Mouse (Mus musculus) adrenal gland (tissue): ENCODE data around the gene Ankdd1b.

Source experiments
- intact Hi-C: fragments of 180-260 bp; cut with DNase I; formaldehyde crosslinking; loops from one replicate; pipeline ENCODE4 v1.15.1; 2025
- long read RNA-seq, 2 experiments: library from polyadenylated mRNA; unstranded; transcript quantifications; one replicate each; pipeline ENCODE4 v2.0.0; 2020; ENCODE audit warnings: borderline replicate concordance in 1 of 2; ENCODE audit not compliant: insufficient replicate concordance in 1 of 2

Ankdd1b gene
- long read RNA-seq, experiment 1, result 0 reads
- long read RNA-seq, experiment 2, partial matches to known transcripts, result 0 of 1 reads
- long read RNA-seq, experiment 2, other reads (novel, unspliced or antisense), result 1 of 1 reads

DNA sequence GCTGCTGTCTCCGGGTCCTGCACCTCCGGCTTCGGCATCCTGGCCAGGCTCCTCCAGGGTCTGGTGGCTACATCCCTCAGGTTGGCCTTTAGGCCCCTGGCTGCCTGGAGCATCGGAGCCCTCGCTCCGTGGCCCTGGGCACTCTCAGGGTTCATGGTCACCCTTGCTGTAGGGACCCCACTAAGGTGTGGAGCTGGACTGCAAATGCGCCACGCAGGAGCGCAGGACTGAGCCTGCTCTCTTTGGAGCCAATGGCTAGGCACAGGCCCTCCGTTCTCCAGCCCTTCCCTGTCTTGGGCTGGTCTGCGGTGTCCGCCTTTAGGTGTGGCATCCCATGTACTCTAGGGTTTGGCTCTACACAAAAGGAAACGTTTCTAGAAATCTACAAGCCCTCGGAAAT is at the start of gene Ankdd1b:
Gene Ankdd1b (minus strand): TSS at position 242 of the 400 bp plus-strand sequence.
- intact Hi-C loops, result no loop called here

DNA sequence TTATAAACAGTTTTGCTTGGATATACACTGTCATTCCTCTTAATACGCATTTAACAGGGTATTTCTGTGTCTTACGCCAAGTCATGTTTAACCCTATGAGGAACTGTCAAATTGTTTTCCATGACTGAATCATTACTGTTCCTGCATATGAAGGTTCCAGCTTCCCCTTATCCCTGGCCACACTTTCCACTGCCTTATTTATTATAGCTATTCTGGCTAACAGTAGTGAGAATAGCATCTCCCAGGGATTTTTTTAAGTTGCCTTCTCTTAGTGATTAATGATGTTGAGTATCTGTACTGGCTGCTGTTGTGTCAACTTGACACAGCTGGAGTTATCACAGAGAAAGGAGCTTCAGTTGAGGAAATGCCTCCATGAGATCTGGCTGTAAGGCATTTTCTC is 46.3 kb upstream of the Ankdd1b start:
- intact Hi-C loops, result no loop called here

DNA sequence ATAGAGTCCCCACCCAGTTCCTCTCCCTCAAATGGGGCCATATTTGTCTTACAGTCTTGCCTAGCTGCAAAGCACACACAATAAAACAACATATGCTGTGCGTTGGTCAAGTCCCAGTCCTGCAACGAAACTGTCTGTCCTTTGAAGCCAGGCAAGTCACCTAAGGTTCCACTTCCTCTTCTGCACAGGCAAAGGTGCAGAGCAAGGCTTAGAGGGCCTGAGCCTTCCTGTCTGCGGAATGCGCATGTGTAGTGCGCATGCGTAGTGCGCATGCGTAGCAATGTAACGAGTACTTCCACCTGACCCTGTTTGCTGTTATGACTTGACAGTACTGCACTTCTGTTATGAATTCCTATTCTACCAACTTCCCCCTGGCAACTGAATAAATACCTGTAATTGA is 45.3 kb upstream of the Ankdd1b start:
- intact Hi-C loops, result no loop called here

DNA sequence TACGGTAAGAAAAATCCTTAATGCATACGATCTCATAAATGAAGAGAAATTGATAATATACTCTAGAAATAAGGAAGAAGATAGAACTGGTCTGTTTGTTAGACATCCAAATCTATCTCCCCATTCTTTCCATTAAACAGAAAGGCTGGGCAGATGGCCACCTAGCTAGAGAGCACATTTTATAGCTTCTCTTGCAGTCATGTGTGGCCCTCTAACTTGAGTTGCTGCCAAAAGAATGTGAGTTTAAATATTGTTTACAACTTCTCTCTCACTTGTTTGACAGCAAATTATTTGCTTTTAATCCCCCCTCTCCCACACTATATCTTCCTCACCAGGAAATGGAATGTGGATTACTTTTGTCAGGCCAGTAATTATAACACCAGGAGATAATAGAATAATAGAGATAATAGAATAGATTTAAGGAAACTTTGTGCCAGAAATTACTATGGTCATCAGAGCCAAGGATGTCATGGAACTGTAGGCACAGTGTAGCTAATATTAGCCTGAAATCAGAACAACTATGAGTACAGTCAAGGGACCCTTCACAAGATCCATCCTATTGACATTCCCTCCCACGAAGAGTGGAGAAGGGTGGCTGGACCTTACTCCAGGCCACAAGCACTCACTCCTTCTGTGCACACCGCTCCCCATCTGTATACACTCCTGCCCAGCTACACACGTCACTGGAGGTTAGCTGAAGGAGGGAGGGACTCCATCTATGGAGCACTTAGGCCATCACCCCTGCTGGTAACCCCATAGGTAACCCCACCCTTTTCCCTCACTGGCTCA is 43.4 kb upstream of the Ankdd1b start:
- intact Hi-C loops, result no loop called here

DNA sequence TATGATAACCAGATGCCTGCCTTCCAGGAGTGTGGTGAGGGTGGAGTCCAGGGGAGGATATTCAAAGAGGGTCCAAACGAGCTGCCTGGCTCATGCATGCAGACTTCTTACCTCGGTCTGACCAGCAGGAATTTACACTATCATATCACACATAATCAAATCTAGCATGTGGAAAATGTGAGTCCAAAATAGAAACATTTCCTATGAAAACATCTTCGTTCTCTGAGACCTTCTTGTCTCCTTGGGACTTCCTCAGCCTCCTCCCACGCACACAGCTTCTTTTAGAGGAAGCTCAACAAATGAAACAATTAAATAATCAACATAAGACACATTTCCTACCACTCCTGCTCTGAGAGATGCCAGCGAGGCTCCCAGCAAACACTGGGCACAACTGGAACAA is 40.9 kb upstream of the Ankdd1b start:
- intact Hi-C loops, result no loop called here

DNA sequence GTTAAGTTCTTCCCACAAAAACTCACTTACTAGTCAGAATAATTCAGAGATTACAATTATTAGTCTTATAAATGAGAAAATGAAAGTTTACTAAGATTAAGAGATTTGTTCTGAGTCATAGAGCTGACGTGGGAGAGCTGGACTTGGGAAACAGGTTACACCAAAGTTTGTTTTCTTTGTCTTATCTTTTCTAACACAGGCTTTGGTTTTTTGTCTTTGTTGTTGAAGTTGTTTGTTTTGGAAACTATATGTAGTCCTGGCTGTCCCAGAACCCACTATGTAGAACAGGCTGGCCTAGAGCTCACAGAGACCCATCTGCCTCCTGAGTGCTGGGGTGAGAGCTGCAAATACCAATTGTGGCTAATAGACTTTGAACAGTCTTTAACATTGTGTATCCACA is 40.3 kb upstream of the Ankdd1b start:
- intact Hi-C loops, result no loop called here

DNA sequence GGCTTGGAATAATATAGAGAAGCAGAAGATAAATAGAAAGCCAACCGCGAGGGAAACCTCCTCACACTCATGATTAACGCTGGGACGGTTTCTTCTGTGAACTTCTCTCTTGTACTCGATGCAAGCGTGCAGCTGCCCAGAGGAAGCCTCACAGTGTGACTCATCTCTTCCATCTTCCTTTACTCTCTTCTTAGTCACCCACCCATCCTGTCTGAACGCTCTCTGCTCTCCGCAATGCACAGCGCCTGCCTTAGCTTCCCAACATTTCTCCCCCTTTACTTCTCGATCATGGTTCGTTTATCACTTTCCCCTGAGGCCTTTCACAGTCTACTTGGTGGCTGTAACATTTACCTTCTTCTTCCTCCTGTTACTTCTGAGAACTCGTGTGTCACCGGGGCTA is 39.6 kb upstream of the Ankdd1b start:
- intact Hi-C loops, result no loop called here

DNA sequence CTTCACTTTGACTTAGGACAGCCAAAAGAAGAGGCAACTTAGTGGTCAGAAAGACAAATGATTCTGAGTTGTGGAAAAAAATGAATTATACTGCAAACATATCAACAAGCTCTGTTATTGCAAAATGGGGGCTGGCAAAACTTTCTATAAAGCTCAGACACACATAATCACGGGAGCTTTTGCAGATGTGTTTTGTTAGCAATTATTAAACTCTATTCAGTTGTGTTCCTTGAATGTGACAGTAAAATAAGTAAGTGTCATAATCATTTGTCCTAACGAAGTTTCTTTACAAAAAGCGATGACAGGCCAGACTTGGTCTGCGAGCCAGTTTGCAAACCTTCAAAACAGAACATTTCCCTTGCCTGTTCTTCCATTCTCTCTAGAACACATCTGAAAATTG is 36.5 kb upstream of the Ankdd1b start:
- intact Hi-C loops, result no loop called here

DNA sequence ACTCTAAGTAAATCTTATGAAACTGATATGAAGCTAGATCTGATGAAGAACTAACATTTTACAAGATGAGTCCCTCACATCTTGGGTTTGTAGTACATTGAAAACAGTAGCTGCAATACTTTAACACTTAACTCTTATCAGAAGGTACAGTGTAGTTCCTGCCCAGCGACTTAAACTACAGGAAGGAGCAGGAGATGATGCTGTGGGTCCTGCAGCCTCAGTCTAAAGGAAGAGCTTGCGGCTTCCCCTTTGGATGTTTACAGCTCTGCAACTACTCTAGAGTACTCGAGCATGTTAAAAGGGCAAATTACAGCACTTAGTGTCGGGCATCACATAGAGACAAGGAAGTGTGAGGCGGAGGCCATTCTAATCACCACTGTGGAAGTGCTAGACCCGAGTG is 35.3 kb upstream of the Ankdd1b start:
- intact Hi-C loops, result no loop called here

DNA sequence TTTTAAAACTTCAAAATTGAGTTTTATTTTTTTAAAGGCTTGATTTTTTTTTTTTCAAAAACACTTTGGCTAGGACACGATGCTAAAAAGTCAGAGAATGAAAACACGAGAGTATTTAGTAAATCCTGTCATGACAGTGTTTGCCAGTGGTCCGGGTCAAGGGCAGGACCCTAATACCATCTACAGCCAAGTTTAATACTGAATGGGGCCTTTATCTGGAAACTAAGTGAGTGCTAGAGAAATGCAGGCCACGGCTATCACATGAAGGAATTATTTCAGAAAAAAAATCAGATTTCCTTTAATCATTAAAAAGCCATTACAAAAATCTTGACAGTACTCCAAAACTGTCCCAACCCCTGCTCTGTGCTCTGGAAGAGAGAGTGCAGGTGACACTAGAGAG is 34.7 kb upstream of the Ankdd1b start:
- intact Hi-C loops, result no loop called here

DNA sequence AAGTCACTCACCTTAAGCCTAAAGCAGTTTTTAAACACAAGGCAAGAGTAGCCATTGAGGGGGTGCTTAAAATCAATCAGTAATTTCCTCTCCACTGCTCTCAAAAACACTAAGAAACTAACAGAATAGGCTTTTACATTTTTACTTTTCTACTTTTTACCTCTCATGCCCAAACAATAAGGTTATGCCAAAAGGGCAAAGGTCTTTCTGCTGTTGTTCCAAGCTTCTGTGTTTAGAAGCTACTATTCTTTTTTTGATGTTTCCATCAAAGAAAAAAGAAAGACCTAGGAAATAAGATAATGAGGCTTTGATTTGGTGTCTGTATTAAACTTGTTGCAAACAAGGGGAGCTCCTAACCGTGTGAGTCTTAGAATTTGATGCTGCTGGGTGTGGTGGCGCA is 28.9 kb upstream of the Ankdd1b start:
- intact Hi-C loops, result no loop called here

DNA sequence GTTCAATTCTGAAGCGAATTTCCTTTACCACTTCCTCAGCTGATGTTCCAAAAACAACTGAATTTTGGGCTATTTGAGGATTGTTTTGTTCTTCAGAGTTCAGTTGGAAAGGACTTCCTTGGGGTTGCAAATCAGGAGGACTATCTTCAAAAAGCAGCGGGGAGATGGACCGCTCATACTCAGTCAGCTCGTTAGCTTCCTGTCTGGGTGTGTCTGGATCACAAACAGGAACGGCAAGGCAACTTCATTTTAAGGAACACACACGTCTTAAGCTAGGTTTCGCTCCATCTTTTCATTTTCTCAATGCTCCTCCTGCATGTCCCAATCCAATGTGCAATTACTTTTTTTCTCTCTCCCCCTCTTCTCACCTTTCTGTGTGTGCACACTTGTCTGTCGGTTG is 25.6 kb upstream of the Ankdd1b start:
- intact Hi-C loops, result no loop called here

DNA sequence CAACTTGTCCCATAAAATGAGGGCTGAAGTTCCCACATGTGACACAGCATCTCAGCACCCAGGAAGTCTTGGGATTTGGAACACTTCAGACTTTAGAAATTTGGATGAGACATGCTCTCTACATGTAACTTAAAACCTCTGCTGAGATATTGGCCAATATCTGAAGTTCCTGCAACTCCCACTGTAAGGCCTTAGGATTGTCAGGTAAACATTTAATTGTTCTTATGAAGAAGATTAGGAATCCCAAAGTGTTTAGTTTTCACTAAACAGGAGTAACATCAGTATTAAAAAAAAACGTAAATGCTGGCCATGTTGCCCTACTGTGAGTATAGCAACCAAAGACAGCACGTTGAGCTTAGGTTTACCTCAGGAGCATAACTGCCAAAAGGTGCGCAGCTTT is 19.4 kb upstream of the Ankdd1b start, which contains the start of gene Gm17622:
Gene Gm17622 (plus strand): TSS at position 301 of the 400 bp plus-strand sequence.
- intact Hi-C loops, result no loop called here

DNA sequence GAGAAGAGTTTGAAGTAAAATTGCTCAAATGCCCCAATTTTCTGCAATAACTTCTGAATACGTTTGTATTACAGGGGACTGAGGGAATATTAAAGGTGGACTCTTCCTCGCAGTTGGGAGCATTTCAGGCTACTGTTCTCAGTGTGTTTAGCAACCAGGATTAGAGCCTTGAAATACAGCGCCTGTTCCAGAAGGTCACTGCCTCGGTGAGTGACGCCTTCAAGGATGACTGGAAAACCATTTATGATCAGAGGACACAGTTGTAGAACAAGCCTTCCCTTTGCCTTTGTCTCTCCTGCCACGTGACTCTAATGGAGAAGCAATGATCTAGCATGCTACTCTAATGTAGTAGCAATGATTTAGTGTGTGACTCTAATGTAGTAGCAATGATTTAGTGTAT is 17.0 kb upstream of the Ankdd1b start:
- intact Hi-C loops, result no loop called here

DNA sequence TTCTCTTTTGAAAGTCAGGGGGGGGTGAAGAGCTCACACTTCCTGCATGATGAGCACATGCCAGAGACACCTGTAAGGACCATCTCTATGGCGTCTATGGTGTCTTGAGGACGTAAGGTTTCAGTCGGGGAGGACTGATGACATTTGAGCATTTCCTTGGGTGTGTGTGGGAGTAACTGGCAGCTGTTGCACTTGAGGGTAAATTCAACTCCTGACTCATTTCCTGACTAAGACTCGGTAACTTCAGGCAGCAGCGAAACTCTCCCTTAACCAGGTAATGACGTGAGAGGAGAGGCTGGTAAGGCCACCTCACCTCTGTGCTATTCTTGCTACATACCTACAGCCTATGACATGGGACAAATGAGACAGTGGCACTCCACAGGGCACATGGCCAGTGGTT is 16.2 kb upstream of the Ankdd1b start:
- intact Hi-C loops, result no loop called here

DNA sequence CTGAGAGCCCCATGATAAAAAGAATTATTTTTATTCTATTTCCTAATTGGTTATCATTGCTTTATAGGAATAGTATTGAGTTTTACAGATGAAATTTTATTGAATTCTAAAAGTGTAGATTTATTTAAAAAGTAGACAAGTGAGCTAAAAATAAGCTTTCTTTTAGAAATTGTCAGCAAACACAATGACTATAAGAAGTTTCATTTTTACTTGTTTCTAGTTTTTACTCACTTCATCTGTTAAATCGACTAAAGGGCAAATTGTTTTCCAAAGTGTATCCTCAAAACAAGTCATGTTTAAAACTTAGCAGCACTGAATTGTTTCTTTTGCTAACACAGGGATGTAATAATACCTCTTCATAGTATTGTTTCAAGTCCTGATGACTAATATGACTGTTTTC is 8.0 kb upstream of the Ankdd1b start:
- intact Hi-C loops, result no loop called here

DNA sequence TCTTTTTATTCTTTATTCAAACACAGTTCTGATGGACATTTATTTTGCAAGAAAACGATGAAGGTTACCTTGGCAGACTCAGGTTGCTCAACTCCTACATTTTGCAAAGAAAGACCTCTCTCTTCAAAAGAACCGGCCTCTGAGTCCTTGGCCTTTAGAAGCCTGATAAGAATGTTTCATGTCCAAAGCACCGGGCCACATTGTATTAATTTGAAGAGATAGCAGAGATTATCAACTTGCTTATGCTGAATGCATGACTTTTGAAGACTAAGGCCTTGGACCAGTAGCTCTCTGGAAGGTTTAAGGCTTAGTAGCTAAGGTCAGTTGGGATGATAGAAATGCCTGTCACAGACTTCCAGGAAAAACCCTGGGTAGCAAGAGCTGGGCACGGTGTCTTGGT is 6.2 kb upstream of the Ankdd1b start:
- intact Hi-C loops, result no loop called here

DNA sequence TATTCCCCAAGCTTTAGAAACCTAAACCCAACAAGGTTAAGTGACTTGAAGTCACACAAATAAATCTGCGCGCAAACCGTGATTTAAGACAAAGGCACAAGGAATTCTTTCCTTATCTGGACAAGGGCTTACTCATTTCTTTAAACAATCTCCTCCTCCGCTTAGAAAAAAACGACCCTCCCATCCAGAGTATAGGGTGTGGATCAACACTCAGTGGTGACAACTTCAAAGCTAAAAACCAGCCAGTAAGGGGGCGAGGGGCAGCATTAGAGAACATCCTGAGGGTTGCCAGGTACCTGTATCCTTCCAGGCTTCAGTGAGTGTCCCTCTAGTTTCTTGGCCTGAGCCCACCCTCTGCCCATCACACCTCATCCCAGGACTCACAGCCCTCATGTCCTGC is 442 bp downstream of the Ankdd1b start:
- intact Hi-C loops, result no loop called here

DNA sequence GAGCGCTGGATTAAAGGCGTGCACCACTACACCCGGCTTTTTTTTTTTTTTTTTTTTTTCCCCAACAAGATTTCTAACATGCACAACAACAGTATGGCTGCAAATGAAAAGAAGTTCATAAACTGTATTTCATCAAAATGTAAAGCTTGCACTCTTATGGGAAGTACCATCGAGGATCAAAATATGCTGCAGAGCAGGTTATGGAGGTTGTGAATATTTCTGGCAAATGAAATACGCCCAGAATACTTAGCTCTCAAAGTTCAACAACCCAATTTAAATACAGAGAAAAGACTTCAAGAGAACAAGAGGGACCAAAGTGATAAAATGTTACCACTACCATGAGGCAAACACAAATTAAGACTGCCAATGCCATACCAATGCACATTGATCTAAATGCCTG is 2.3 kb downstream of the Ankdd1b start:
- intact Hi-C loops, result no loop called here

DNA sequence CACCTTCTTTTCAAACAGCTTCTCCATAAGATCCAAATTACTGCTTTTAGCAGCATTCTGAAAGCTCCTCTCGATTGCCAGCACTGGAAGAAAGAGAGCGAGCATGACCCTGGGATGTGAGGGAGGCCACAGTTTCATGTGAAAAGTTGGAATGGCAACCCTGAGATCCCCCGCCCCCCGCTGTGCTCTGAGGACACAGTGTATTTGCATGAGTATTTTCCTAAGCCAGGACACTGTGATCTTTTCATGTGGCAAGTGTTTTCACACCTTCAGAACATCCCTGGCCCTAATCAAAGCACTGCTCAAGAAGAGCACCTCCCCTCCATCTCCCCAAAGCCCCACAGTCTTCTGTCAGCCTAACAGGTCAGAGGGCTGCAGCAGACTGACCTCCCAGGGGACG is 5.7 kb downstream of the Ankdd1b start:
- intact Hi-C loops, result no loop called here

DNA sequence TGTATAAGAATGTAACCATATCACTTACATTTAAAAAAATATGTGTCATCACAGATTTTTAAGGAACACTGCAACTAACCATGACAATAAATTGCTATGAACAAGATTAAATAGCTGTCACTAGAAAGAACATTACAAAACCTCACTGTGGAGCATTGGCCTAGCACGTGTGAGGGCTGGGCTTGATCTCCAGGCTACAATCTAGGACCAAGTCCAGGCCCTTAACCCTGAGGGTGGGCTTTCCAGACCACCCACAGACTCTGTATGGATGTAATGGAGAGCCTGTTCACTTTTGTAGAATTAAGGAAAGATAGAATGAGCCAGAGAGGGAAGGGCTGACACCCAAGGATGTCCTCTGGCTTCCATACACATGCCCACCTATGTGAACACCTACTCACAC is 8.4 kb downstream of the Ankdd1b start:
- intact Hi-C loops, result no loop called here

DNA sequence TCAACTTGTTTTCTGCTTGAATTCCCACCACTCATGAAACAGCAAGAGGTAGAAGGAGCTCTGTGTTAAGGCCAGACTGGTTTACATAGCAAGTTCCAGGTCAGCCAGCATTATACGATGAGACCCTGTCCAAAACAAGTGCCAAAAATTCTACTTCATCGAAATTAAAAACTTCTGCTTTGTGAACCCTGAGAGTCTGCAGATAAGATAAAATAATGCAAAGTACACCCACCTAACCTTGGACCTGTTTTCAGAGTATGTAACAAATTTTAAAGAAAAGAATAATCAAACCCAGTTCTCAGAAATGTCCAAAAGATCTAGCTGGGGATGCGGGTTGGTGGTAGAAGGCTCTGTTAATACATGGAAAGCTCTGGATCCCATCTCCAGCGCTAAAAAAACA is 12.4 kb downstream of the Ankdd1b start:
- intact Hi-C loops, result no loop called here

DNA sequence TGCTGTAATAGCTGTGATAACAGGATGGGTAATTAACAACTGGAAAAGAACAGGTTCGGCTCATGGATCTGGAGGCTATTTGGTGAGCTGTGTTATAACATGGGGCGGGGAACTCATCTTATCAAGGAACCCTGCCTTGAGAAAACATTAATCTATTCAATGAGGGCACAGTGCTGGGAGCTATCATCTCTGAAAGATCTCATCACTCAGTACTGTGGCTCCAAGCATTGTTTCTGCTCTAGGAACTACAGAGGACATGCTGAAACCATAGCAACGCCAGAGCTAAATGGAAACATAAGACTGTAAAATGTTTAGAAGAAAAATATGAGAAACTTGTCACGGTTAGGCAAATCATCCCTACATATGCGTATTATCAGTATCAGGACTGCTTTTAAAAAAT is 13.0 kb downstream of the Ankdd1b start:
- intact Hi-C loops, result no loop called here
